Mouse (Mus musculus) hindbrain, embryonic 10.5 days (tissue): ENCODE measurements around the gene Rpgrip1l. TPM values are rescaled to one million over a fixed set of nuclear protein-coding genes. Genes with fewer than 3 reads are reported as not detected.
A peak's percentile ranks its signal among the peaks of the same experiment; 100 is the strongest.

Experiments used
- DNase-seq: peaks from one replicate; pipeline ENCODE4 v3.0.0-alpha.2; 2017; ENCODE audit warnings: low spot score
- H3K27ac ChIP-seq: fragments of 300-500 bp; sonication (generic); 2 replicates; pipeline ENCODE4 v1.5.1; 2016; ENCODE audit warnings: mild to moderate bottlenecking, moderate library complexity
- H3K27me3 ChIP-seq: fragments of 300-500 bp; sonication (generic); 2 replicates; pipeline ENCODE4 v1.6.1; 2016; ENCODE audit warnings: mild to moderate bottlenecking; ENCODE audit not compliant: poor library complexity, insufficient read depth, severe bottlenecking
- H3K36me3 ChIP-seq: fragments of 300-500 bp; sonication (generic); 2 replicates; pipeline ENCODE4 v1.6.1; 2016; ENCODE audit warnings: mild to moderate bottlenecking, moderate library complexity
- H3K4me1 ChIP-seq: fragments of 300-500 bp; sonication (generic); replicated peaks from 2 replicates; pipeline ENCODE4 v1.6.1; 2016; ENCODE audit warnings: mild to moderate bottlenecking
- H3K4me3 ChIP-seq: fragments of 300-500 bp; sonication (generic); 2 replicates; pipeline ENCODE4 v1.5.1; 2016; ENCODE audit warnings: mild to moderate bottlenecking, moderate library complexity
- H3K9me3 ChIP-seq: fragments of 300-500 bp; sonication (generic); 2 replicates; pipeline ENCODE4 v1.6.1; 2016; ENCODE audit warnings: mild to moderate bottlenecking, moderate library complexity
- WGBS: fragments of 180-500 bp; shearing (Covaris S2); methylation state at CpG from one replicate; pipeline ENCODE4 v1.1.7; 2016; 5-methylcytosine and 5-hydroxymethylcytosine counted together
- polyA plus RNA-seq: library from polyadenylated mRNA; unstranded; fragments of >200 nt; fragmentation: Nextera tagmentation; extraction: Ambion mirVana; gene quantifications from 2 replicates; pipeline ENCODE4 v1.2.1, GENCODE M21; 2016

The Rpgrip1l gene
- polyA plus RNA-seq, 1 experiment from 2014 or later = 8.9 TPM

DNA sequence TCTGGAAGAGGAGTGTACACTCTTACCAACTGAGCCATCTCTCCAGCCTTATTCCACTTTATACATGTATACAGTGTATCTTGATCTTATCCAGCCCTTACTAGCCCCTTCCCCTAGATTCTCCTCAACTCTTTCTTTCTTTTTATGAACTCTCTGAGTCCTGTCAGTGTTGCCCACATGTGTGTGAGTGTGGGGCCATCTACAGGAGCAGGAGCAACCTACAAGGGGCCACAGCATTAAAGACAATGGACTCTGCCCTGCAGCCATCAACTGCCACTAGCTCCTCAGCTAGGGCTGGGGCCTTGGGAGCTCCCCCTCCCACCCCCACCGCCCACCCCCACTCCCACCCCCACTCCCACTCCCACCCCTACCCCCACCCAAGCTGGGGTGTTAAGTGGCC is 135.4 kb downstream of the Rpgrip1l start:
- WGBS = 50% methylated on average over 1 of the region's 1 CpGs
- H3K27me3 ChIP-seq = peaks cover 15% of the 10 kb centered on the region; the same call in 1 of the 2 replicates
- no peaks in the 10 kb centered on the region for H3K9me3 ChIP-seq
- DNase-seq = no peak
- no peaks in the 10 kb centered on the region; the same call in 1 of the 2 replicates for H3K4me1 ChIP-seq
- H3K36me3 ChIP-seq = no peaks in the 10 kb centered on the region
- no peak overlapping the region for H3K4me3 ChIP-seq
- no peak overlapping the region for H3K27ac ChIP-seq

DNA sequence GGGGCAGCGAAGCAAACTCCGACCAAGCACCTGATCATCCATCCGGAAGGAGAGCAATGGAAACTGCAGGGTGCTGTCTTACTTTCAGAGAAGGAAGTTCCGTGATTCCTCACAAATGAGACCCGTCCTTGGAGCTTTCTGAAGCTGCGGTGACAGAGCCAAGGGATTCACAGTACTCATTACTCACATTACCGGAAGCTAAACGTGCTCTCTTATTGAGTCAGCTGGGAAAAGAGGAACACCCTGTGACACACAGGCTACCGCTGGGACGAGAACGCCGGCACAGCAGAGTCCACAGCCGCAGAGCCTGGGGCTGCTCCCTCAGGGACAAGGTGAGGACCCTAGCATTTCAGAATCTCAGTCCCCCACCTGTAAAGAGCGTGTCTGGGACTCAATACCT is 136.9 kb downstream of the Rpgrip1l start:
- H3K9me3 ChIP-seq = no peaks in the 10 kb centered on the region
- H3K27ac ChIP-seq = no peak overlapping the region
- no peaks in the 10 kb centered on the region for H3K36me3 ChIP-seq
- H3K4me3 ChIP-seq = no peak overlapping the region
- no peak for DNase-seq
- H3K4me1 ChIP-seq = peaks cover 15% of the 10 kb centered on the region
- WGBS = 78% methylated on average over 14 of the region's 14 CpGs
- H3K27me3 ChIP-seq = peaks cover 15% of the 10 kb centered on the region; the same call in 1 of the 2 replicates

DNA sequence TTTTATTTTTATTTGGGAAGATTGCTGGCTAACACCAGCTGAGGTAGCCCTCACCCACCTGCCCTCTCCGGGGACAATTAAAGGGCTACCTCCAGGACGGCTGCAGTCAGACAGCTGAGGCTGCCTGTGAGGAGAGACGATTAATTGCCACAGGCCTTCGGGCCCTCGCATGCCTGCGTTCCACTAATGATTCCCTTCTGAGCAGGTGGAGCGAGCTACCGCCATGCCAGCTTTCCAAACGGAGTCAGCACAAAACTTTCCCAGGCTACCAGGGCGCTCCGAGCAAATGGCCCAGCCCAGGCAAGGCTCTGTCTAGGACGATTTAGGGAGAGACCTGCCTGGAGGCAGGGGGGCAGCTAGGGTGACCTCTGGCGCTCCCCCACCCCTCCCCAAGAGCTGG is 141.5 kb downstream of the Rpgrip1l start:
- WGBS = 56% methylated on average over 13 of the region's 13 CpGs
- Histone ChIP-seq H3K27me3 (peaks cover 15% of the 10 kb centered on the region; the same call in 1 of the 2 replicates), H3K4me1 (peaks cover 28% of the 10 kb centered on the region), H3K4me3 (no peak overlapping the region), H3K27ac (peak overlapping the region; percentile 75), H3K9me3 (no peaks in the 10 kb centered on the region), H3K36me3 (no peaks in the 10 kb centered on the region)
- DNase-seq = peak; percentile 28

DNA sequence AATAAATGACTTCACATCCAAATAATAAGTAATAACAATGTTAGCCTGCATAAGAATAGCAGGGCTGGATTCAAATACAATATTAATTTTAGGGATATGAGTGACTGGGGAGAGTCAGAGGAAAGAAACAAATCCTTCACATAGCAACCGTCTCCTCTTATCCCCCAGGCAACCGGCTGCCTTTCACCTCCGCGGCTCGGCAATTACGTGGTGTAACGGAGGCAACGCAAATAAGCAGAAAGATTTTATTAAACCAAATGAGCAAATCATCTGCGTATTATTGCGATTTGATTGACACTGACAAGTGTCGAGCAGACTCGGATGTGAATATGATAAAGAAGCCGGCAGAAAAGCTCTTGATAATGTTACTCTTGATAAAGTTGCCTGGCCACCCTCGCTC is 142.1 kb downstream of the Rpgrip1l start:
- 45% methylated on average over 14 of the region's 14 CpGs for WGBS
- H3K27me3 ChIP-seq = peaks cover 15% of the 10 kb centered on the region; the same call in 1 of the 2 replicates
- peak overlapping the region; percentile 20; the same call in 1 of the 2 replicates for H3K4me3 ChIP-seq
- DNase-seq = peak; percentile 39
- peaks cover 28% of the 10 kb centered on the region for H3K4me1 ChIP-seq
- no peaks in the 10 kb centered on the region for H3K36me3 ChIP-seq
- no peaks in the 10 kb centered on the region for H3K9me3 ChIP-seq
- H3K27ac ChIP-seq = no peak overlapping the region

DNA sequence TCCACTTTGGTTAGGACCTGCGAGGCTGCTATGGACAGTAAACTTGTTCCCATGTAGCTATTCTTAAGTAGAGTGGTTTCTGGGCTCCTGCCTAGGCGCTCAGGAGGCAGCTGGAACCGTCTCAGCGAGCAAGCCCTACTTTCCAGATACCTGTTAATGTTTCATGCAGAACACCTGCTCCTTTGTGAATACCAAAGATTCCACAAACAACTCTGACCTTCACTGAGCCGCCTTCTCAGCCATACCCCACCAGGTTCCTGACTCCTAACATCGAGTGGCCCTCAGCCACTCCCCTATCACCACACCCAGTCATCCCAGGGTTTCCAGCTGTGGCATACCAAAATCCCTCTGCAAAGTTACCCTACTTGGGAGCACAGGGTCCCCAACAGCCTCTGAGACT is 142.9 kb downstream of the Rpgrip1l start:
- H3K4me1 ChIP-seq = peaks cover 28% of the 10 kb centered on the region
- no peaks in the 10 kb centered on the region for H3K36me3 ChIP-seq
- H3K9me3 ChIP-seq = peaks cover 5% of the 10 kb centered on the region; the same call in 1 of the 2 replicates
- no peak for DNase-seq
- no peak overlapping the region for H3K4me3 ChIP-seq
- WGBS = 86% methylated on average over 6 of the region's 6 CpGs
- peak overlapping the region; percentile 37; the same call in 1 of the 2 replicates for H3K27ac ChIP-seq
- peaks cover 15% of the 10 kb centered on the region; the same call in 1 of the 2 replicates for H3K27me3 ChIP-seq

Other genes starting within 250 kb of the Rpgrip1l start
- 8.6 and 11.1 TPM in 2 replicates for gene Rbl2, start 243.2 kb downstream of the Rpgrip1l start, polyA plus RNA-seq
- 72.3 and 82.4 TPM in 2 replicates for gene Aktip, start 113.3 kb downstream of the Rpgrip1l start, polyA plus RNA-seq
- gene Fto, start 263 bp upstream of the Rpgrip1l start, polyA plus RNA-seq = 89.1 and 103 TPM in 2 replicates